Mouse (Mus musculus) CD4-positive helper T cell, adult 2 months (primary cell): ENCODE measurements around the gene Gm9857.

Experiments
- DNase-seq: peaks from one replicate; pipeline ENCODE4 v3.0.0-alpha.2; 2012; ENCODE audit warnings: low read depth, missing footprints, low spot score

Gene Gm9857

DNA sequence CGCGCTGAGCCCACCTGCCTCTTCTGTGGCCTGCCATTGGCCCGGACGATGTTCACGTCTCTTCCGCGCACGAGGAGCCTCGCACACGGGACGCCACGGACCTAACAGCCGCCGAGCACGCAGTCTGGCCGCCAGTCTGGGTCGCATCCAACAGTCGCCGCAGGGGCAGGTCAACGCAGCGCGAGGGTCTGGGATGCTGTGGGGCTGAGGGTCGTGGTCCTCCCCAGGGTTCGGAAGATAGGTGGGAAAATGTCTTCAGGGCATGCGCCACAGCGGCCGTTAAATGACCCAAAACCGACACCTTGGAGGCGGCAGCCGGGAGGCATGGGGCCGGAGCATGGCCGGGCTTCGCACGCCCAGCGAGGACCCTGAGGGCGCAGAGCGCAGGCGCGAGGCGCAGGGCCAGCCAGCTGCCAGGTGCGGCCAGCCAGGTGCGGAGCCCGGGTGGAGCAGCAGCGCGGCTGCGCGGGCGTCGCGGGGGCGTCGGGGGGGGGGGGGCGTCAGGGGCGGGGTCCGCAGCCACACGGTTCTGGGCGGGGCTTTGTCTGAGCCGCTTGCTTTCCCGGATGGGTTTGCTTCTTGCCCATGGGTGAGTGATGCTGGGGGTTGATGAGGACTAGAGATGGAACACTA is at the start of gene Gm9857:
TSS of gene Gm9857 (minus strand) at position 445 of the 633 bp plus-strand sequence.
- peak; percentile 15 for DNase-seq

DNA sequence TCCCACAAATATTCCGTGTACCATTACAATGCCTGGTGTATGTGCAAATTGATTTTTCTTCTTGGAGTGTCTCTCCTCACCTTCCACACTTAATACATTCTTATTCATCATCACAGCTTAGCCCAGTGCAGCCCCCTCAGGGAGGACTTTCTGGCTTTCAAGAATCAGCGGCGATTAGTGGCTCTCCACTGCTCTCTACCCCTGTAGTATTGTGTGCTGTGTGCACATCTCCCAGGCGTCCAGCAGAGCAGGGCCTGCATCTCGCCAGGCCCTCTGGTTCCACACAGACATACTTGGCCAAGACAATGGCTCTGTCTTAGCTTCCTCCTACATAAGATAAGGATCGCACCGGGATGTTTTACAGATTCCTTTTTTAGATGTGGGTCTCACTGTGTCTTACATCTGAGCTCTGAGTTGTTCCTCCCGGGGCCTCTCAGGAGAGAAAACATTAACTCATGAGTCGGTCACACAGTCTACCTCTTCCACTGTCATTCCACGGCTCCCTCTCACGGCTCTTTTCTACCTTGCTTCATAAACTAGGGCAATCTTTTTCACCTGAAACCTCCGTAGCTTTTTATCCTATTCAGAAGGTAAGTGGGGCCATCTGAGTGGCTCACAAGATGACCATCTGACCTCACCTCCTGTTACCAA is 46.9 kb upstream of the Gm9857 start:
- DNase-seq = no peak

DNA sequence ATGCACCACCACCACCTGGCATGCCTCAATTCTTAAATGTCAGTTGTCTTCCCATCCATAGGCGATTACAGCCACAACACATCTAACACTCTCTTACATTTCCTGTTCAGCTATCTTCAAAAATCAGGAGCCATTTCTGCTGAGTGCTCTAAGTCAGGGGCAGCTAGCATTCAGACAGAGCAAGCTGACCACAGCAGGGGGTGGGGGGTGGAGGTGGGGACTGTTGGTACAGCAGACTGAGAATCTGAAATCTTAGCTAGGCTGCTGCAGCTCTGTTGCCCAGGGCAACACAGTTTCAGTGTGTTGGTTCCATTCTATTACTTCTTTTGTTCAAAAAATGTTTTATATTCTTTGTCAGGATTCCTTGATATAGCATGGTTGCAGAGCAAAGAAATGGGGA is 46.3 kb upstream of the Gm9857 start:
- DNase-seq = no peak

DNA sequence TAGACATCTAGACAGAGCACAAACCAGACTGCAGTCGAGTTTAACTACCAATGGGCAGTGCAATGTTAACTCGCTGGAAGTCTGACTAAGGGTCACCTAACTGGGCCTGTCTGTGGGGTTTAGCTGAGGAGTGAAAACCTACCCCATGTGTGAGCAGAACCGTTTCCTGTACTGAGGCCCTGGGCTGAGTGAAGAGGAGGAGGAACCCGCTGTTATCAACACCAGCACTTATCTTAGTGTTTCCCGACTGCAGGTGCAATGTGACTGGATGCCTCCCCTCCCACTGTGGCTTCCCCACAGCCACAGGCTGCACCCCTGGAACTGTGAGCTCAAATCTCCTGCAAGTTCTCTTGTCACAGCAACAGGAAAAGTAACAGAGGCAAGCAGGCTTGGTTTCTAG is 43.7 kb upstream of the Gm9857 start:
- DNase-seq = no peak

DNA sequence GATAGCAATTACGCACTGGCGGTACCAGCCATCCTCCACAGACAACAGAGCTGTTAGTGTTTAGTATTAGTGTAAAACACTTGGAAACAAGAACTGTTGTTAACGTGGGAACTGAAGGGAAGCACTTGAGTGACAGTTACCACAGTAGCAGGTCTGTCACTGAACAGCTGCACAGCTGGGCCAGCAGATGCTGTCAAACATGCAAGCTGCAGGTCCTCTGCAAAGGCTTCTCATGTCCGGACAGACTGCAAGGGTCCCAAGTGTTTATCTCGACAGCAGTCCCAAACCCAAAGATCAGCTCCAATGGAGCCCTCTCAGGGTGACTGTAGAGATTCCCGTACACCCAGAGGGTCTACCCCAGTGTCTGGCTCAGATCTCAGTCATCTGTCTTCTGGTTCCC is 41.7 kb upstream of the Gm9857 start:
- no peak for DNase-seq

DNA sequence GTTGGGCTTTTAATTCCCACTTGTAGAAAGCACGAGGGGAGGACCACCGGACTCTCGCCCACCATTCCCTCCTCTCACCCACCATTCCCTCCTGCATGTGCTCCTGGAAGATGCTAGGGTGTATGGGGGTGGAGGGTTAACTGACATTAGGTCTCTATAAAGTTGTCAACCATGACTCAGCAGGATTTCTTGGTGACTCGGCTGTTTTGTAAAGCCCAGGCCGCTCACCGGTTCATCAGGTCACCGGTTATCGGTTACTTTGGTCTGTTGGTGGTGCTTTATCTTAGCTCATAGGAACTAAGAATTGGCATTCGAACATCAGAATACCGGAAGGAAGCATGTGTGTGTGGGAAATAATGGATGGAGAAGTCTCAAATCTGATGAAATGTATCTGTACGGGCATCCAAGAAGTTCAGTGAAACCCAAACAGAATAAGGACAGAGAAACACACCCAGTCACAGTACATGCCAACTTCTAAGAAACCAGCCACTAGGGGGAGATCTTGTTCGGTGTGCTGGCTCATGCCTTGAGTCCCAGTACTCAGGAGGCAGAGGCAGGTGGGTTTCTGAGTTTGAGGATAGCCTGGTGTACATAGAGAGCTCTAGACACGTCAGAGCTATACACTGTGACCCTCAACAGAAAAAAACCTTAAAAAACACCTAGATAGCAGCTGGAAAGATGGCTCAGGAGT is 37.2 kb upstream of the Gm9857 start:
- peak; percentile 43 for DNase-seq

DNA sequence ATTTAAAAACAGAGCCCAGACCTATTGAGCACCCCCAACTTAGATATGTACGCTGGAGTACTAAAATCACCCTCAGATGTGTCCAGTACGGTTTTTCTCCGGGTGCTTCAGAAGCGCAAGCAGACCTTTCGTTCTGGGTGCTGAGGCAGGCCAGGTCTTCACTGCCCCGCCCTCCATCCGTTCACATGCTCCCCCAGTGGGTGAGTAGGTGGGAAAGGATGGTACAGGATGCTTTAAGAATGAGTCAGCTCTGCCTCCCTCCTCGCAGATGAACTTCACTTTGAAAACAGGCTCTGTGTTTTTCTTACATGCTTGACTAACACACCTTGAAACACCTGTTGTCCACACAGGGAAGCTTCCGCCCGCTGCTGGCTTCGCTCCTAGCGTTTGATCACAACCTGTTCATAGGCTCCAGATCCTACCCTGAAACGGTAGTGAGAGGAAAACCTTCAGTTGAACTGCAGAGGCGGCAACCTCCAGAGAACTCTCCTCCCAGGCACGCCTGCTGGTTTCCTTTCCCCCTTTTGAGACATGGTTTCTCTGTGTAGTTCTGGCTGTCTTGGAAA is 34.8 kb upstream of the Gm9857 start:
- no peak for DNase-seq

DNA sequence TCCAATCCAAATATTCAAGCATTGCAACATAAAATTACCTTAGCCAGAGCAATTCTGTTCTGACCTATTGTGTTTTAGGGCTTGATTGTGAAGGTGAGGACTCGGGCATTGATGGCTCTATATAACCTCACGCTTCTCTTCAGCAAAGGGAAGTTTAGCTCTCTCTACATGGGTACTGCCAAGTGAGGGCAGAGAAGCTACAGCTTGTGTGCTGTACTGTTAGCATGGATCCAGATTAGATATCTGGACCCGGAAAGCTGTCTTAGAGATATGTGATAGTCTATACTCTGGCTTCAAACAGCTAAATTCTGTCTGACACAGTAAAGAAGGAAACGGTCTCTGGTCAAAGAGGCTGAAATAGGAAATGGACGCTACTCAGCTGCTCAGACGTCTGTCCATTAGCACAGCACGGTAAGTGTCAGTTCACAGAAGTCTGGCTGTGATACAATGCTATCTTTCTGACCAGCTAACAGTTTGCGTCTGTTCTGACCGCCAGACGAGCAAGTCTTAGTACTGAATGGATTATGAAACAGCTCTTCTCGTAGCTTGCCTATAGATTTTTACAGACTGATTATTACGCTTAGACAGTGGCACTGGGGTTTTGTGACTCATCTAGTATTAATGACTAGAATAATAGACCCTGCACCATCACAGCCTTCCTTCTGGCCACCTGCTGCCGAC is 33.9 kb upstream of the Gm9857 start:
- no peak for DNase-seq

DNA sequence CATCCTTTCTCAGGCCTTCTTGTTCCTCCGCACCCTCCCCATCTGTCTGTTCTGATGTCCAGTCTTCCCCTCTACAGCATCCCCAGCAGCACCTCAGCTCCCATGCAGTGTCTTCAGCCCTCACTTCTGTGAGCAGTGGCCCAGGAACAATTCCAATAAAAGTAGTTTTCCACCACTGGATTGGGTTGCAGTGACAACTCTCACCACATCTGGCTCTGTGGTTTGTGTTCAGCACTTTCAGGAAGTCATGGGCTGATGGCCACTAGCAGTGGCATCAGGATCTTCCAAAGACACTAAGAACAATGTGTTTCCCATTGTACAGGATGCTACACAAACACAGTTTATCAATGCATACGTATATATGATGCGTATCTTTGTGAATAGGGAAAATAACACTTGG is 25.8 kb upstream of the Gm9857 start:
- no peak for DNase-seq

DNA sequence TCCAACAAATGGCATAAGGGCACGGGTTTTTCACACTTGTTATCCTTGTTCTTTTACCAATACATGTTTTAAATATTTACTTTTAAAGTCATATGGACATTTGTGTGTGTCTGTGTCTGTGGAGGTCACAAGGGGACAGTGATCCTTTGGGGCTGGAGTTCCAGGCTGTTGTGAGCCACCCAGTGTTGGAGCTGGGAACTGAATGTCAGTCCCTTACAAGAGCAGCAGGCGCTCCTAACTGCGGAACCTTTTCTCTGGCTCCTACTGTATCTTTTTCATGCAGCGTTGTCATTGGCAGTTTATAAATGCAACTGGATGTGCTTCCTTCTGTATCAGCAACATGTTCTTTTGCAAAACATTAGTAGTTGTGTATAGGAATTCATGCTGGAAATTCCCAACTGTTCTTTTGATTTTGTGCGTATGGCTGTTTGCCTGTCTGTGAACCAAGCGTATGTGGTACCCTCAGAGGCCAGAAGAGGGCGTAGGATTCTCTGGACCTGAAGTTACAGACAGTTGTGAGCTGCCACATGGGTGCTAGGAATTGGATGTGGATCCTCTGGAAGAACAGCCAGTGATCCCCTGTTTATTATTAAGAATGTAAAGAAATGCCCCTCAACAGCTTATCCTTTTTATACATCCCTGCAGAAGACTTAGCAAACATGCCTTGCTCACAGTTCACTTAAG is 24.3 kb upstream of the Gm9857 start:
- no peak for DNase-seq

DNA sequence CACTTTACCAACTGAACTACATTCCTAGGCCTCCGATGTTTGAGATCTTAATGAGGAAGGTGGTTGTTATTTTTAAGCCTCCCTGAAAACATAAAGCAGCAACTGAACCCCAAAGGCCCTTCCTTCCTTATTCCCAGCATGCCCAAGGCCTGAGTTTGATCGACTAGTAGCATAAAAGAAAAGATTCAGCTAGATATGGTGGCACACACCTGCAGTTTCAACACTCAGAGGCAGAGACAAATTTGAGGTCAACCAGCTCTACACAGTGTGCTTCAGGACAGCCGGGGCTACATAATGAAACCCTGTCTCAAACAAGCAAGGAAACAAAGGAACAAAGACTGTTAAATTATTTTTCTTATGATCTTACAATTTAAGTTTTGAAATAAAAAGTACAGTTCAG is 23.5 kb upstream of the Gm9857 start:
- DNase-seq = no peak

DNA sequence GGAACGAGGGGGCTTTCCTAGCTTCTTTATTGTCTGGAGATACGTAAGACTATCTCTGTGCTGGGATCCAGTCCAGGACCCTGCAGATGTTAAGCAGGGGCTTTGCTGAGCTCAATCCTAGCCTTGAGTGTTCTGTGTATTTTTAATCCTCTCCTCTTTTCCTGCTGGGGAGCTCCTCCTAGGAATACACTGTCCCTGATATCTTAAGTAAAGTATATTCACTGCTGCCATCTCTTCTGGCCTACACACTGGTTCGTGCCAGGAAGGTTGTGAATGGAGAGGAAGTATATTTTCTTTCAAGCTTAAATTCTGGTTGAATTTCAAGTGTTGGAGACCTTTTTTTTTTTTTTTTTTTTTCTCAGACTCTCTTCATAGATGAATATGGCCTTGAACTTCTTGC is 23.0 kb upstream of the Gm9857 start:
- DNase-seq = no peak

DNA sequence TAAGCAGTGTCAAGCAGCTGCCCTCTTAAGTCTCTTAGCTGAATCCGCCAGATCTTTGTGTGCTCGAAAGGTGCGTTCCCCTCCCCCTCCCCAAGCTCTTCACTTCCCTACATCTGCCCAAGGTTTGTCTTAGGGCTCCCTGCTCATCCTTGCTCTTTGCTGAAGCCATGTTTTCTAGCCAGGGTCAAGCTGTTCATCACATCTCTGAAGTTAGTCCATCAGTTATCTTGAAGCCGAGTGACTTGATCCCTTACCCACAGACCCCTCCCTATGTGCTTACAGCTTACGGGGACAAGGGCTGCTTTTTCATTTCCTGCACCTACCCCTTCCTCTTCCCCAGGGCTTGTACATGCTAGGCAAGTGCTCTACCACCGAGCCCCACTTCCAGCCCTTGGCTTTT is 21.4 kb upstream of the Gm9857 start:
- DNase-seq = peak; percentile 24

DNA sequence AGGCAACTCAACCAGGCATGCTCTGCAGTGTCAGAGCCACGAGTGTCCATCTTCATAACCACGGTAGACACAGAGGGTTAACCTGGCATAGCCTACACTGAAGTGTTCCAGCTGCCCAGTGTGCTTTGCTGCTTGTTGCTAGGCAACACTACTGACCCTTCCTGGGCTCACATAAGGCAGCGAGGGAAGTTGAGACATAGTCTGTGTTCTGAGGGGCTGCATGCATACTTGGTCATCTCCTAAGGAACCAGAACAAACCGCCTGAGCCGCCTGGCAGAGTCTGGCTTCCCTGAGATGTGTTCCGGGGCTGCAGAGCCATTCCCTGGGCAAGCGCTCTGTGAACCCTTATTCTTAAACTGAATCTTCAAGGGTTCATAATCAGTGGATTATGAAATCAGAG is 21.0 kb upstream of the Gm9857 start:
- no peak for DNase-seq

DNA sequence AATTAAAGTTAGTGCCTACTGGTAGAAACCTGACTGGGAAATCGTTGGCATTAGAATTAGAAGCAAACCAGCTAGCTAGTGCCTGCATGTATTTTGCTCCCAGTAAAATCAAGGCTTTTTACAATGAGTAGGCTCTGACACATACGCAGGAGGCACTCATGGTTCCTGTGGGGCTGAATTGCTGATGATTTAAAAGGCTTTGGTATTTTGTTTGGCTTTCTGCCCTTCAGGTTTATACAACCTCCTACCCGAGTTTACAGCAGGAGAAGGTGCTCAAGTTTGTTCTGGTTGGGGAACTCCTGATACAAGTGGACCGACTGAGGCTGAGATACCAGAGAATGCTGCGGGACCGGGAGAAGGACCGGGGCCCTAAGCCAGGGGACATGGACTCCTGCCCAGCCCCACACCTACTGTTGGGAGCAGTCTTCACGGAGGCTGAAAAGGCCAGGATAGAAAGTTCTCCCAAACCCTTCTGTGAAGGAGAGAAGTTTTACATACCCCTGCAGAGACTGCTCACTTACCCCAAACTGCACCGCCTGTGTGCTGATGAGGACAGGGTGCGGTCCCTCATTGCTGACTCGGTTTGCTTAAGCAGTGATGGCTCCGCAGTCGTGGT is 19.5 kb upstream of the Gm9857 start:
- DNase-seq = no peak

DNA sequence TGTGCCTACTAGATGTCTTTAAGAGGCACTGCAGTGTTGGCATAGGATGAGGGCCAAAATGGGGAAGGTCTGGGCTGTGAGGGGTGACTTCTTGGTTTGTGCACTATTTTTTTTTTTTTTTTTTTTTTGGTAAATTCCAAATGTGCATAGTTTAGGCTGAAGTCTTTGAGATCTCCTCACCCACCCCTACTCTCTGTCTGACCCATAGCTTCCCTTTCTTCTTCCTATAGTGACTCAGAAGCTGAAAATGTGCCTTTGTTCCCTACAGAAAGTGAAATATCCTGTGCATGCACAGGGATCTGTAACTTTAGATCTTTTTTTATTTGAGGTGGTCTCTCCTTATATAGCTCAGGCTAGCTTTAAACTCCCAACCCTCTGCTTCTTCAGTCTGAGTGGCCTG is 17.7 kb upstream of the Gm9857 start:
- no peak for DNase-seq

DNA sequence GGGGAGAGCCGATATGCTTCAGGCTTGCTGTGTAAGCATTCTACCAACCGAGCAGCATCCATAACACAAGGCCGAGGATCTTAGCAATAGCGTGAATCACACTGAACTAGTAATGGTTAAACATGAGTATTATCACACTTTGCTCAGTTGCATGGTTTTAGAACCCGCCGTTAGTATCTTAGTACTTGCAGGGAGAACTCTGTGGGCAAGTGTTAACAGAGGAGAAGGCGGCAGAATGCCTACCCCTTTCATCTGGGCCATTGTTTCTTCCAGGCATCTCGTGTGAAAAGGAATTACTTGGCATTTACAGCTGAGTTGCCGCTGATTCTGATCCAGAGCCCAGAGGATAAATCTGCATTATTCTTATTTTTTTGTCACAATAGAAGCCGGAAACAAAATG is 751 bp upstream of the Gm9857 start:
- no peak for DNase-seq

DNA sequence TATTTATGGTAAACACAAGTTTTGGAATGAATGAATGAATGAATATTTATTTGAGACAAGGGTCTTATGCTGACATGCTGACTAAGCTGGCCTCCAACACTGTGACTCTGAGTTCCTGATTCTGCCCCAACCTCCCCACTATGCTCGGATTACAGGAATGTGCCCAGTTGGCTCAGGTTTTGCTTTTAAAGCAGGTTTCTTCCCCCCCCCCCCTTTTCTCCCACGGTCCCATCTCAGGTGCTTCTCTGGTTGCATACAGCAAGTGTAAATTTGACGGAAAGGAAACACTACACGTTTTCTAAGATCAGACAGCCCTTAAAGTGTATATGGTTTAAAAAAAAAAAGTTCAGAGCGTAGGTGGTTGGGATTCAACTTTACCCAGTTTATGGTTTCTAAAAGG is 672 bp downstream of the Gm9857 start, which contains the start of gene Henmt1:
TSS of gene Henmt1 (plus strand) at position 301 of the 400 bp plus-strand sequence.
- DNase-seq = no peak

DNA sequence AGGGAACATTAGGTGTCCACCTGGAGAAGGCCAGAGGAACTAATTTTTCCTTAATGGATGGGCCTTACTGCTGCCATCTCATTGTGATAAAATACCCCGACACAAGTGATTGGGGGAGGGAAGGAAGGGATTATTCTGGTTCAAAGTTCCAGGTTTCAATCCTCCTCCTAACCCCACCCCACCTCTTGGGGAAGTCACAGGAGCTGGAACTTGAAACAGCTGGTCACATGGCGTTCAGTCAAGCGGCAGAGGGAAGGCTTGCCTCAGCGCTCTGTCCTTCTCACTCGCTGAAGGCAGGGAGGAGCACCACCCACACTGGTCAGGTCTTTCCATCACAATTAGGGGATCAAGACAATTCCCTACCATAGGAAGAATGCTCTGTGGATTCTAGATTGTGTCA is 1.6 kb downstream of the Gm9857 start:
- DNase-seq = no peak

DNA sequence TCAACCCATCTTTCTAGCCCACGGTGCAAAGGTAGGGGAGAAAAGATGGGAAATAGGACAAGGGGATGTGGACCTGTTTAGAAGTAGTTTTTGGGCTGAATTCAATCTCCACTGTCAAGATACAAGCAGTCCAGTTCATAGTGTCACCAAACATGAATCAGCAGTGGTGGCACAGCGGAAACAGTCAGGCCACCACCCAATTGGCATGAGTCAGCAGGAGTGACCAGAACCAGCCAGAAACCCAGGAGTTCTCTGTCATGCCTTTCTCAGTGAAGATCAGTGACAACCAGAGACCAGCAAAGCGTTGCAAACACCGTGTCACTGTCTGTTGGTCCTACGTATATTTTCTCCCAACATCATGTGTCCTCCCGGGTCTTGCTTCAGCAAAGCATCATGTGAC is 6.7 kb downstream of the Gm9857 start:
- DNase-seq = no peak

DNA sequence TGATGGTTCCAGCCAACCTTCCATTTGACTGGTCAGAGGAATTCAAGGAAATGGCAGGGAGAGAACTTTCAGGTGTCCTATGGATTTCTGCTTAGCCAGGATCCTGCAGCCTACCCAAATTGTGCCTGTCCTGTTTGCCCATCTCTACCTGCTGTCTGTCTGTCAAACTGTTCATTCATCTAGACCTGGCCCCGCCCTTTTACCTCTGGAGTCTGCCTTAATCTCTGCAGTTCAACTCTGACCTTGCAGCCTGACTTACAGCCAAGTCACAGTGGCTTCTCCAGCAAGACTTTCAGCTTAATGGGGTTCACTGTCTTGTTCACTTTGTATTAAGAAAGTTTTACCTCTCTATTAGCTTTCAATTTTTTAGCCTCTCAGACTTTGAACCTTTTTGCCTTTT is 13.9 kb downstream of the Gm9857 start:
- no peak for DNase-seq
